Mouse (Mus musculus): Measurements from ENCODE around the gene Rpl27.
"Not testable (repeated sequence)": the region's sequence is repeated elsewhere in the genome, so short reads cannot be mapped to it uniquely, and the experiment has no call there.

GRCm38 (mm10) chr11:101446860-101447259 lies 4.8 kb downstream of the Rpl27 start:
- not testable (repeated sequence) for TF ChIP-seq CTCF (IDR thresholded peaks at IDR 0.05; ENCODE audit: control insufficient read depth, insufficient read depth, insufficient read length); MAX (IDR thresholded peaks at IDR 0.05)

Measured in C2C12 (cell line).